Mouse (Mus musculus) stomach, embryonic 14.5 days (tissue): ENCODE data around the gene Slc44a1. TPM values are rescaled to one million over a fixed set of nuclear protein-coding genes. Genes with fewer than 3 reads are reported as not detected.

Experiments used
- ATAC-seq: fragments of 200-750 bp; cut with Nextera tagmentation; 2 replicates; pipeline ENCODE4 v1.8.0; 2017; ENCODE audit warnings: low read depth, moderate TSS enrichment; ENCODE audit not compliant: insufficient number of reproducible peaks, insufficient read depth, low FRiP score
- H3K27ac ChIP-seq: fragments of 300-500 bp; sonication (generic); 2 replicates; pipeline ENCODE4 v1.5.1; 2014; ENCODE audit warnings: mild to moderate bottlenecking, low read length, moderate library complexity, mixed read lengths
- H3K27me3 ChIP-seq: fragments of 300-500 bp; sonication (generic); 2 replicates; pipeline ENCODE4 v1.6.1; 2014; ENCODE audit warnings: low read length, control low read depth, mixed read lengths; ENCODE audit not compliant: control insufficient read depth, insufficient read depth
- H3K36me3 ChIP-seq: fragments of 300-500 bp; sonication (generic); 2 replicates; pipeline ENCODE4 v1.6.1; 2014; ENCODE audit warnings: mild to moderate bottlenecking, control low read depth, low read length, moderate library complexity, mixed read lengths; ENCODE audit not compliant: control insufficient read depth, insufficient read depth
- H3K4me1 ChIP-seq: fragments of 300-500 bp; sonication (generic); 2 replicates; pipeline ENCODE4 v1.6.1; 2014; ENCODE audit warnings: low read length, control low read depth, mixed read lengths; ENCODE audit not compliant: control insufficient read depth, insufficient read depth
- H3K4me2 ChIP-seq: fragments of 300-500 bp; sonication (generic); replicated peaks from 2 replicates; pipeline ENCODE4 v1.6.1; 2014; ENCODE audit warnings: low read depth, low read length, control low read depth
- H3K4me3 ChIP-seq: fragments of 300-500 bp; sonication (generic); 2 replicates; pipeline ENCODE4 v1.5.1; 2014; ENCODE audit warnings: low read depth, low read length, control low read depth
- H3K9ac ChIP-seq: fragments of 300-500 bp; sonication (generic); replicated peaks from 2 replicates; pipeline ENCODE4 v1.6.1; 2014; ENCODE audit warnings: low read depth, mild to moderate bottlenecking, control low read depth, low read length, moderate library complexity, mixed read lengths
- H3K9me3 ChIP-seq: fragments of 300-500 bp; sonication (generic); 2 replicates; pipeline ENCODE4 v1.6.1; 2016; ENCODE audit warnings: low read depth, low read length, control low read depth; ENCODE audit not compliant: control insufficient read depth
- WGBS: fragments of 180-500 bp; shearing (Covaris S2); extraction: QIAGEN DNeasy Blood & Tissue Kit; methylation state at CpG from one replicate; pipeline ENCODE4 v1.1.7; 2014; 5-methylcytosine and 5-hydroxymethylcytosine counted together
- polyA plus RNA-seq: library from polyadenylated mRNA; unstranded; fragments of >200 nt; fragmentation: Nextera tagmentation; extraction: Ambion mirVana; gene quantifications from 2 replicates; pipeline ENCODE4 v1.2.1, GENCODE M21; 2014

Gene Slc44a1
- polyA plus RNA-seq, 1 experiment from 2014 or later: 39.4 TPM

DNA sequence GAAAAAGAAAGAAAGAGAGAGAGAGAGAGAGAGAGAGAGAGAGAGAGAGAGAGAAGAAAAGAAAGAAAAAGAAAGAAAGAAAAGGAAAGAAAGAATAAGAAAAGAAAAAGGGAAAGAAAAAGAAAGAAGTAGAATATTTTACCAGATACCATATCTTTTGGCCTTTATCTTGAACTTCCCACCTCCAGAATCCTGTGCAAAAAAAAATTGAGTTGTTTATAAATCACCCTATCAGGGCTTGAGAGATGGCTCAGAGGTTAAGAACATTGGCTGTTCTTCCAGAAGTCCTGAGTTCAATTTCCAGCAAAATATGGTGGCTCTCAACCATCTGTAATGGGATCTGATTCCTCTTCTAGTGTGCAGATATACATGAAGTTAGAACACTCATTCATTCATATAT, 33.3 kb upstream of the Slc44a1 start:
- Histone ChIP-seq H3K9me3 (no peaks in the 10 kb centered on the region), H3K4me3 (no peak overlapping the region), H3K4me2 (no peak overlapping the region), H3K4me1 (0 out of 2 replicates have a peak, but pooled peaks cover 5% of the 10 kb centered on the region), H3K27me3 (no peaks in the 10 kb centered on the region), H3K9ac (no peak overlapping the region), H3K27ac (no peak overlapping the region), H3K36me3 (no peaks in the 10 kb centered on the region)
- no peak for ATAC-seq

GRCm38 (mm10) chr4:53408821-53409220, 31.4 kb upstream of the Slc44a1 start:
- H3K27ac ChIP-seq: no peak overlapping the region
- H3K4me1 ChIP-seq: 0 out of 2 replicates have a peak, but pooled peaks cover 5% of the 10 kb centered on the region
- no peak for ATAC-seq

GRCm38 (mm10) chr4:53409526-53410085, 30.6 kb upstream of the Slc44a1 start:
- no peak for ATAC-seq
- H3K27me3 ChIP-seq: no peaks in the 10 kb centered on the region
- H3K4me3 ChIP-seq: no peak overlapping the region
- H3K9me3 ChIP-seq: no peaks in the 10 kb centered on the region
- 12% methylated on average over 5 of the region's 5 CpGs for WGBS
- no peak overlapping the region for H3K27ac ChIP-seq
- H3K36me3 ChIP-seq: no peaks in the 10 kb centered on the region
- H3K4me2 ChIP-seq: no peak overlapping the region
- H3K9ac ChIP-seq: no peak overlapping the region
- 0 out of 2 replicates have a peak, but pooled peaks cover 5% of the 10 kb centered on the region for H3K4me1 ChIP-seq

More at GRCm38 (mm10) chr4:53408821-53409220, 31.4 kb upstream of the Slc44a1 start:
- H3K4me3 ChIP-seq: no peak overlapping the region
- no peak overlapping the region for H3K9ac ChIP-seq
- H3K36me3 ChIP-seq: no peaks in the 10 kb centered on the region
- WGBS: 75% methylated on average over 8 of the region's 8 CpGs
- no peaks in the 10 kb centered on the region for H3K27me3 ChIP-seq
- no peaks in the 10 kb centered on the region for H3K9me3 ChIP-seq
- H3K4me2 ChIP-seq: no peak overlapping the region

DNA sequence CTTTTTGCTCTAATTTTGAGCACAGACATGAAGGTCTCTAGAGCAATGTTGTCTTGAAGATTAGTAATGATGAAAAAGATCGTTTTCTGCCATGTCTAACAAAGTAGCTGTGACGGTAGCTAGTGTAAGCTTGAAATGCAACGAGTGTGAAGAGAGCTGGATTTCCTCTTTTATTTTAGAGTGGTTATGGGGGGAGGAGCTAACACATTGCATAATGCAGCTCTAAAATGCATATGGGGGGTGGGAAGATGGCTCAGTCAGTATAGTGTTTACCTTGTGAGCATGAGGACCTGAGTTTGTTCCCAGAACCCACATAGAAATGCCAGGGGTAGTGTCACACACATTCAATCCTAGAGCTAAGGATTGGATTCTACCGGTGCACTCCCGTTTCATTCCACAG, 29.5 kb upstream of the Slc44a1 start:
- Histone ChIP-seq H3K9ac (no peak overlapping the region), H3K4me1 (0 out of 2 replicates have a peak, but pooled peaks cover 5% of the 10 kb centered on the region), H3K27ac (no peak overlapping the region), H3K4me3 (no peak overlapping the region), H3K27me3 (no peaks in the 10 kb centered on the region), H3K36me3 (no peaks in the 10 kb centered on the region), H3K9me3 (no peaks in the 10 kb centered on the region), H3K4me2 (no peak overlapping the region)
- WGBS: 73% methylated on average over 5 of the region's 5 CpGs
- no peak for ATAC-seq

DNA sequence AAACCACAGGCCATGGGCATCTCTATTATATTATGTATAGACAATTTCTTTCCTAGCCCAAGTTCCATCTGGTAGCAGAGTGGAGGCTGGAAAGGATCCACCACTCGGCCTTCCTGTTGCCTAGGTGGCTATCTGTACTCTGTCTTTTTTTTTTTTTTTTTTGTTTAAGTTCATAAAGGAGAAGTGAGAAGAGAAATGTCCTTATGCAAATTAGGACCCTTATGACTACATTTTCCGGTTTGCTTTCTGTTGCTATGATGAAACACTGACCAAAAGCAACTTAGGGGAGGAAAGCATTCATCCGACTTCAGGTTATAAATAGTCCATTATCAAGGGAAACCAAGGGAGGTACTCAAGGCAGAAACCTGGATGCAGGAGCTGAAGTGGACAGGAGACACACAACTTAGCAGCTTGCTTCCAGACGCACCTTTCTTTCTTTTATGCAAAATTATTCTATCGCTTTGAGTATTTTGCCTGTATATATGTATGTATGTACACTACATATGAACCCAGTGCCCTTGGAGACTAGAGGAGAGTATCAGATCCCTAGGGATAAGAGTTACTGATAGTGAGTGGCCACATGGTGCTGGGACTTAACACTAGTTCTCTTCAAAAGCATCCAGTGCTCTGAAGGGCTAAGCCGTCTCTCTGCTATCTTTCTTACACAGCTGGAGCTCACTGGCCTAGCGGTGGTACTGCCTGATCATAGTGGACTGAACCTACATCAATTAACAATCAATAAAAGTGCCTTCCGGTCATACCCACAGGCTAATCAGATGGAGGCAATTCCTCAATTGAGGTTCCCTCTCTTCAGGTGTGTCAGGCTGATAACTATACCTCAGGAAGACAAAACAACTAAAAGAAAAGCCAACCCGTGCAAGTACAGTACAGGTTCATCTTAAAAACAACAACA, 28.0 kb upstream of the Slc44a1 start:
- H3K4me3 ChIP-seq: no peak overlapping the region
- H3K4me1 ChIP-seq: 0 out of 2 replicates have a peak, but pooled peaks cover 5% of the 10 kb centered on the region
- no peaks in the 10 kb centered on the region for H3K9me3 ChIP-seq
- 80% methylated on average over 9 of the region's 9 CpGs for WGBS
- H3K9ac ChIP-seq: no peak overlapping the region
- no peaks in the 10 kb centered on the region for H3K36me3 ChIP-seq
- H3K27me3 ChIP-seq: no peaks in the 10 kb centered on the region
- no peak overlapping the region for H3K4me2 ChIP-seq
- no peak overlapping the region for H3K27ac ChIP-seq
- ATAC-seq: no peak

GRCm38 (mm10) chr4:53412991-53413390, 27.2 kb upstream of the Slc44a1 start:
- 82% methylated on average over 6 of the region's 6 CpGs for WGBS
- no peak for ATAC-seq
- Histone ChIP-seq H3K4me3 (no peak overlapping the region), H3K9ac (no peak overlapping the region), H3K4me2 (no peak overlapping the region), H3K36me3 (no peaks in the 10 kb centered on the region), H3K4me1 (0 out of 2 replicates have a peak, but pooled peaks cover 5% of the 10 kb centered on the region), H3K27ac (no peak overlapping the region), H3K27me3 (no peaks in the 10 kb centered on the region), H3K9me3 (no peaks in the 10 kb centered on the region)

GRCm38 (mm10) chr4:53414031-53414797, 26.0 kb upstream of the Slc44a1 start:
- Histone ChIP-seq H3K36me3 (no peaks in the 10 kb centered on the region), H3K4me3 (no peak overlapping the region), H3K9ac (no peak overlapping the region), H3K4me2 (no peak overlapping the region), H3K27ac (no peak overlapping the region), H3K4me1 (0 out of 2 replicates have a peak, but pooled peaks cover 5% of the 10 kb centered on the region), H3K9me3 (no peaks in the 10 kb centered on the region), H3K27me3 (no peaks in the 10 kb centered on the region)
- WGBS: 67% methylated on average over 9 of the region's 9 CpGs
- ATAC-seq: no peak
